Mouse (Mus musculus): ENCODE results near the gene Smad9.

The Smad9 gene

DNA sequence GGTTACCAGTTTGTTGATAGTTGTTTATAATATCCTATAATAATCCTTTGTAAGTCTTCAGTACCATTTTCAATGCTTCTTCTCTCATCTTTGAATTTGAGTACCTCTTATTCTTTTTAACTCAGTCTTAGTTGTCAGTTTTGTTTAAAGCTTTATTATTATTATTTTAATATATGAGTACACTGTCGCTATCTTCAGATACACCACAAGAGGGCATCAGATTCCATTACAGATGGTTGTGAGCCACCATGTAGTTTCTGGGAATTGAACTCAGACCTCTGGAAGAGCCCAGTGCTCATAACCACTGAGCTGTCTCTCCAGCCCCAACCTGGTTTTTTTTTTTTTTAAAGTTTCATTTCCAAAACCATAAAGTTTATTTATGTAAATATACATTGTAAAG is 56.2 kb downstream of the Smad9 start:
- no peak for DNase-seq

GRCm38 (mm10) chr3:54813418-54813988 is 58.1 kb downstream of the Smad9 start:
- no peak for DNase-seq

DNA sequence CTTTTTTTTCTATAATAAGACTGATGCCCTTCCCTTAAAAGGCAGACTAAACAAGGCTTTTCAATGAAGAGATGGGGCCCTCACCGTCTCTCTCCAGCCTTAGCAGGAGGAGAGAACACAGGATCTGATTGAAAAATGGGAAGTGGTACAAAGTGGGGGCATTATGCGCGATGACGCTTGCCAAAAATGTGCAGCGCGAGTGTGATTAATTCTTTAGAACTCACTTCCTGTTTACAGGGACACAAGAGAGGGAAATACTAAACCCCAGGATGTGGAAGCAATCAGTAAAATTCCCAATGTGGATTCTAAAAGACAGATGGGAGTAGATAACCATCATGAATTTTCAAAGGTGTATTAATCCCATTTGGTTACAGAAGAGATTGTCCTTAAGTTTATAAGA is 59.2 kb downstream of the Smad9 start:
- no peak for DNase-seq

- DNase-seq: no peak
These were observed 59.9 kb downstream of the Smad9 start for GRCm38 (mm10) chr3:54815292-54815691.

- DNase-seq: no peak
These were observed 67.1 kb downstream of the Smad9 start for GRCm38 (mm10) chr3:54822526-54822925.

DNA sequence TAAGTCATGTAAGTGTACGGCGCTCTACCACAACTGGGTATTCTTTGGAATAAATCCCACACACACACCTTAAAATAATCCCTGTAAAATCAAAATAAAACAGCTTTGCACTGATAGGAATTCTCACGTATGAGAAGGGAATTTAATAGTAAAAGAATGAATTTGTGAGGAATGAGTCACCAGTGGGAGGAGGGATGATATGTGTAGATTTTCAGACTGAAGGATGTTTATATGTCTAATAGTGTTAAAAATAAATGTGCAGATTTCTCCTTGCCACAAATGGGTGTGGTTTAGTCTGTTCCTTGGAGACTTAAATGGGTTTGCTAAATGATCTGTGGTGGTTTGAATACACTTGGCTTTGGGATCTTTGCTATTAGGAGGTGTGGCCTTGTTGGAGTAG is 77.1 kb downstream of the Smad9 start:
- no peak for DNase-seq

GRCm38 (mm10) chr3:54835421-54835820 is 80.0 kb downstream of the Smad9 start:
- DNase-seq: no peak

Data from cerebellum, adult 11 months (tissue).